Mouse (Mus musculus) neural tube, embryonic 10.5 days (tissue): Measurements from ENCODE around the gene Dusp9.

ENCODE experiments used
- DNase-seq: peaks from one replicate; pipeline ENCODE4 v3.0.0-alpha.2; 2017; ENCODE audit warnings: low spot score; ENCODE audit errors: extremely low spot score

Gene Dusp9

DNA sequence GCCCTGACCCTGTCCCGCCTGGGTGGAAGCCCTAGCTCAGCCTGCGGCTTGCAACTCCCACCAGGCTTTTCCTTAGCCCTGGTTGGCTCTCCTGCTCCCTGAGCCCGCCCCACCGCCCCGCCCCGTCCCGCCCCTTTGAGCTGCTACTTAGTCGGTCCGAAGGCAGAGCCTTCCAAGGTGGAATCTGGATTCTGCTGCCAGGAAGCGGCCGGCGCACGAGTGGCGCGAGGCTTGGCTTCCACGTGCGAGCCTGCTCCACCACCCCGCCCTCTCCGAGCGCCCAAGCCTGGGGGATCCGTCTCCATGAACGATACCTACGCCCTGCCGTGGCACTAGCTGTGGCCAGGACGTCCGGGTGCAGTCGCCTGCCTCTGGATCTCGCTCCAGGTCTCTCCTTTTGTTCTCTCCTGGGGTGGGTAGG is at the start of gene Dusp9:
Gene Dusp9, plus strand, starts transcription at position 165 of the 421 bp plus-strand sequence.
- DNase-seq, result peak; percentile 63

DNA sequence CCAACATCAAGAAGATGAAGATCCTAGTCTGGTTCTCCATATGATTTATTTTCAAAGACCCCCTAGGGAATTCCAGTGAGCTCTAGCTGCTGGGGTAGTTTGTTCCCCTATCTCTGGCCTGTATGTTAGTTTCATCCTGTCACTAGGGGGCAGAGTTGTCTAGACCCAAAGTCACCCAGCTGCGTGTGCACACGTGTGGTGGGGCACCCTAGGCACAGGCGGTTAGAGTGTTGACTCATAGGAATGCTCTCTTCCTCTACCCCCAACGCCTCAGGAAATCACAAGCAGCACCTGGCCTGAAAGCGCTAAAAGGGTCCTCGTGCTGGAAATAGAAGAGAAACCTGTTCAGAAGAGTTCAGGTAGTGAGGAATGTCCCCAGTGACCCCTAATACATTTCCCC is 46.0 kb upstream of the Dusp9 start:
- no peak for DNase-seq

DNA sequence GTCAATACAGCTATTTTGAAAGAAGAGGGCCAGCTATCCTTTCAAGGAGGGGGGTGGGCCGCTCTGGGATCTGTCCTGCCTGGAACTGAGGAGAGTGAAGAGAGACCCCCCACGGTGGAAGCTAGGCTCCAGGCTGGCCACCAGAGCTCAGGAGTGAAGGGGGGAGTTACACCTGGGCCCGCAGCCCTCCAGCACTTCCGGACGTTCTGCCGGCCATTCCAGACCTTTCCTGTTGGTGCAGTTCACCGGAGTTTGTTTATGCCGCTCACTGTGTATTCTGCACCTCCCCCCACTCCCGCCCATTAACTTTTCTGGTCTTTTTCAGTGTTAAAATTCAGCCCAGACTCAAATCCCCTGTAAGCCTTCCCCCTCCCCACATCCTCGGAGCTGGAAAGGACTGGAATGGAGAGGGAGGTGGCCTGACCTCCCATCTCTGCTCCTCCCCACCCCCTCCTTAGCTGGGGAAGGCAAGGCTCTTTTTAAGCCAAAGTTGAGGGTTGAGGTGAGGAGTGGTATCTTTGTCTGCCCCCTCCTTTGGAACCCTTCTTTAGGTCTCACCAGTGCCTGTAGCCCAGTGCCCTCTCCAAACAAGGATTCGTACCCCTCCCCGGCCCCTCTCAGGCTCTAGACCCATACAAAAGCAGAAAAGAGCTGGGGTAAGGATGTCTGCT is 44.6 kb upstream of the Dusp9 start:
- no peak for DNase-seq

DNA sequence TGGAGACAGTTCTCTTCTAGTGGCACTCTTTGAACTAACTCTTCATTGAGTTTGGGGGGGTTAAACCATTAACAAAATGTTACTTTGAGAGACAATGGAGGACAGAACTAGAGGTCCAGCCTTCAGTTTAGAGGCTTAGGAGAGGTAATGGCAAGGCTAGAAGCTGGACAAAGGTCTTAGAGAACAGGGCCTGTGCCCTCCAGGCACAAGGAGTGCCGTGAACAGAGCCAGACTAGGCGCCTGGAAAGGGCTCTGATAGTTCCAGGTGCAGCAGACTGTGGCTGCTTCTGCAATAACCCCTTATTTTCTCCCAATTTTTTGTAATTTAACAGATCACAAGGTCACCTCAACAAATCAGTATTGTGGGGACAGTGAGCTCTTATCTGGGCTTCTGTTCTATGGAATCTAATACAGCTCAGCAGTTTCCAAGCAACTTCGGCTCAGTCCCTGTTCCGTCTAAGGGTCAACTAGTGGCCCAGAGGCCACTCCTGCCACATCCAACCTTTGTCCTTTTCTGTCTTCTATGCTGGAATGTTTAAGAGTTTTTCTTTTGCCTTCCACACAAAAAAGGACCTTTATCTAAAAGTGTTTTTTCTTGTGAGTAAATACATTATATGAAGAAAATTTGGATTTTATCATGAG is 43.8 kb upstream of the Dusp9 start:
- DNase-seq, result no peak

DNA sequence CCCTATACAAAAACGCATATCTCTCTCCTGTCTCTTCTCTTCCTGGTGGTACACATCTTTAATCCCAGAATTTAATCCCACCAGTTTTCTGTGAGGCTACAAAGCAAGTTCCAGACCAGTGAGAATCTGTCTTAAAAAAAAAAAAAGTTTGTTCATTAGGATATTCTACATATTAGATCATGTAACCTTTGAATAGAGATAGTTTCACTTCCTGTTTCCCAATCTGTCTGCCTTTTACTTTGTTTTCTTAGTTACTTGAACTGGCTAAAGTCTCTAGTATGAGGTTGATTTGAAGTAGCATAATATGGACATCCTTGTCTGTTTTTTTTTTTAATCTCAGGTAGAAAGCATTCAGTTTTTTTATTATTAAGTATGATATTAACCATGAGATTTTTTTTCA is 37.8 kb upstream of the Dusp9 start:
- DNase-seq, result no peak

DNA sequence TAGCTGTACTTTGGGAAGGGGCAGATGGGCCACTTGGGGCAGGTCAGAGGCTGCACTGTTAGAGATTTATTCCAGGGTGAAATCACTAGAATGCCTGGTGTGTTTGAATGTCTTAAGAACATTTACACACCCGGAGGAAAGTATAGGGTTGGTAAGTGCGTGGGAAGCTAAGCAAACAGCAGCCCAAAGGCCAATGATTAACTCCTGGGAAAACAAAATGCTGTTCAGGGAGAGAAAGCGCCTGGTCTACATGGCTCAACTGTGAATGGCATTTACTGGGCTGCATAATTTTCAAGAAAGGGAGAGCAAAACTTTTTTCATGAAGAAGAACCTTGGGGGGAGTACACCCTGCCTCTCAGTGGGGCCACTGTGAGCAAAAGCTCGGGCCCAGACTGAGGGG is 25.6 kb upstream of the Dusp9 start:
- DNase-seq, result no peak

DNA sequence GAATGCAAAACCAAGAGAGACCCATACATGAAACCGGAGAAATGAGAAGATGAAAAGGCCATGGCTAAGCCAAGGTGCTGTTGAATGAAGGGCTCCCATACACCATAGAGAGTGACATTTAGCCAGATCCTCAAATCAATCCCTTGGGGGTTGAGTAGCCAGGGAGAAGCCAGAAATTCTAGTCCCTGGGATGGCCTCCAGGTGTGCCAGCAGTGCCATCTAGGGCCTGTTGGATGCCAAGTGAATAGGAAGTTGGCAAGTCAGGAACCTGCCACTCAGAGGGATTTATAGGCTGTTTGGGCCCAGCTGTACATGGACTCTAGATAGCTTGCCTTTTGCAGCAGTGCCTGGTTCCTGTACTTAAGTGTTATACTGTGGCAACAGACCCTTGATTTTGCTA is 23.3 kb upstream of the Dusp9 start:
- DNase-seq, result no peak

DNA sequence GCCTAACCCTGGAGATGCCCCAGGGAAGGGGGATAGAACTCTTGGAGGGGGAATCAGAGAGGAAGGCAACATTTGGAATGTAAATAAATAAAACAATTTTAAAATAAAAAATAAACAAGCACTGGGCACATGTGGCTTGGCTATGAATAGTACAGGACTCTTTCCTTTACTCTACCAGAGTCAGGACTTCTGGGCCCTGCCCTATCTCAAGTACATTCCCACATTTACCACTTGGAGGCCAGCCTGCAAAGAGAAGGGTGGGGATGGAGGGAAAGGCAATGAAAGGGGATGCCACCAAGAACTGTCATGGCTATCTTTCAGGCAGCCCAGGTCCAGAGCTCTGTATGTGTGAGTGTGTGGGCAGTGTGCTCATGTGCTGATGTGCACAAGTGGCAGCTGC is 19.8 kb upstream of the Dusp9 start:
- no peak for DNase-seq

DNA sequence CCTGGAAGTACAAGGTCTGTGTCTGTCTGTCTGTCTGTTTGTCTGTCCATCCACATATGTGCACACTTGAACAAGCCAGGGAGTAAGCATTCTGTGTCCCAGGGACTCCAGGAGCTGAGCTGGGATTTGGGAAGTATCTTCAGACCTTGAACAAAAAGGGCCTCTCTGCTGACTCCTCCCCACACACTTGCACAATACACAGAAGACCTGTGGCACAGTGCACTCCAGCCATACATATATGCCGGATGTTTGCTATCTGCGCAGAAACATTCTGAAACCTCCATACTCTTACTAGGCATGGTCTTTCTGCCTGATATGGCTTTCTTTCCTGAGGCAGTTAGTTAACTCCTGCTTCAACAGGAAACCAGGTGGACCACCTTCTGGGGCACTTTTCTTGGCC is 19.3 kb upstream of the Dusp9 start:
- DNase-seq, result no peak

DNA sequence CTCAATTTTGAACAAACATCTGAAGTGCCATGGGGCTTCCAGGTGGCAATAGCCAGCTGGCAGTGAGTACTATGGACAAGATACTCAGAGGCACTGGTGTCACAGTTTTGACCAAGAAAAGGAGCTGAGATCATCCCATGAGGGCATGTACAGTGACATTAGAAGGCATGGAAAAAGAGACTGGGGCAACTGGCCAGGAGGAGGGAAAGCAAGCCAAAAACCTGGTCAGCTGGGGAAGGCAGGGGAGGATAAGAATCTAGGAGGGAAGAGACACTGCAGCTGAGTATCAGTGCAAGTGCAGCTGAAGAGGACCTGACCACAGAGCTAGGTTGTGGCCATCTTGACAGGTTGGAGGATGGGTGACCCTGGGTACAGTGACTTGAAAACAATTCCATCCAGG is 12.2 kb upstream of the Dusp9 start:
- no peak for DNase-seq

DNA sequence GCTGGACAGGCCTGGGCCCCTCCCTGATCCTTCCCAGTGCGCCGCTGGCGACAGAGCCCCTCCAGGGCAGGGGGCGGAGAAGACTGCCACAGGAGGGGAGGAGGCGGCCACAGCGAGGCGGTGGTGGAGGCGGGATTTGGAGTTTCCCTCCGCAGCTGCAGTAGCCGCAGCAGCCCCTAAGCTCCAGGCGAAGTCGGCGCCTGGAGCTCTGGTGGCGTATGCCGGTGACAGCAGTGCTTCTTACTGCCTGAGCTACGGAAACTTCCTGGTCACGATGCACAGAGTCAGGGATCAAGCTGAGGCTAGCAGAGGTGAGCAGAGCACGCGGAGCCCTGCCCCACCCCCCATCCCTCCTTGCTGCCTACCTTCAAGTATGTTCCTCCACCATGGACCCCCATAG is 3.8 kb upstream of the Dusp9 start:
- no peak for DNase-seq

DNA sequence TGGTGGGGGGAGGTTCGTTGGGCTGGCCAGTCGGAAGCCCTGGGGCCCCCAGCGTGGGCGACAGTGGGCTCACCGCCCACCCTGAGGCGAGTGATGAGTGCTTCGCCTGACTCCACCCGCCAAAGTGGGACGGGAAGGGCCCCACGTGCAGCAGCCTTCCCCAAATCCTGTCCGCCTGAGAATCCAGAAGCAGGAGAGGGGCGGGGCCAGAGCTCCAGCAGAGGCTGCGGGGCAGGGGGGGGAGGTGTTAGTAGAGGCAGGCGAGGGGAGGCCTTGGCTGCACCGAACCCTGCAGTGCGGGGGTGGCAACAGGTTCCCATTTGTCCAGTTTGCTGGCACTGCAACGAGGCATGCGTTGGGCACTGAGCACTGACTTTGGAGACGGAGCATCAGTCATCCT is 1.8 kb upstream of the Dusp9 start:
- DNase-seq, result no peak

DNA sequence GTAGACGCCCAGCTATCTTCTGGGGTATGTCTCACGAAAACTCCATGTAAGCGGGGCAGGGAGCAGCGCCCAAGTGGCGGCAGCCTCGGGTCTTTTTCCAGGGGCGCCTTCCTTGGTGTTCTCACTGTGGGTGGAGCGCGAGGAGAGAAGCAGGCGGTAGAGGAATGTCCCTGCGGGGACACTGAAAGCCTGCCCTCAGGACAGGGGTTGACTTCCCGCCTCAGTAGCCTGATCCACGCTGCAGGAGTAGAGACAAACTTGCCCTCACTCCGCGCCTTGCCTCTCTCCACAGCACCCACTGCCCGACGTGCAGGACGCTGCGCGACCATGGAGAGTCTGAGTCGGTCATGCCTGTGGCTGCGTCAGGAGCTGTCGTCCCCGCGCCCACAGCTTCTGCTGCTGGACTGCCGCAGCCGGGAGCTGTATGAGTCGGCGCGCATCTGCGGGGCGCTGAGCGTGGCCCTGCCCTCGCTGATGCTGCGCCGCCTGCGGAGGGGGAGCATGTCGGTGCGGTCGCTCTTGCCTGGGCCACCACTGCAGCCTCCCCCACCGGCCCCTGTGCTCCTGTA is 766 bp downstream of the Dusp9 start:
- DNase-seq, result peak; percentile 37

DNA sequence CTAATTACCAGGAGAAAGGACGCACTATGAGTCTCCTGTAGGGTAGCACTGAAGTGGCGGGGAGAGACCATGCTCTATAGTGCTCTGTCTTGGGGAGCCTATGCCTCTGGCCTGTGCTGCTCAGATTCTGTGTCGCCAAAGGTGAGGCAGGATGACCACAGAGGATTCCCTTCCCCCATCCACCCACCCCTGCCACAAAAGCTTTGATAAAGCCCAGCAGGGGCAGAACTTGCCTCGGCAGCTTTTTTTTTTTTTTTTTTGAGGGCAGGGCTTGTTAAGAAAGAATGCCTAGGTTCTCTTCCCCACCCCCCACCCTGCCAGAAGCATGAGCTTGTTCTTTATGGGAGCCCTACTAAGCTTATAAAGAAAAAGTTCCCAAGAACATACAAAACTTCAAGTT is 5.9 kb downstream of the Dusp9 start:
- no peak for DNase-seq

DNA sequence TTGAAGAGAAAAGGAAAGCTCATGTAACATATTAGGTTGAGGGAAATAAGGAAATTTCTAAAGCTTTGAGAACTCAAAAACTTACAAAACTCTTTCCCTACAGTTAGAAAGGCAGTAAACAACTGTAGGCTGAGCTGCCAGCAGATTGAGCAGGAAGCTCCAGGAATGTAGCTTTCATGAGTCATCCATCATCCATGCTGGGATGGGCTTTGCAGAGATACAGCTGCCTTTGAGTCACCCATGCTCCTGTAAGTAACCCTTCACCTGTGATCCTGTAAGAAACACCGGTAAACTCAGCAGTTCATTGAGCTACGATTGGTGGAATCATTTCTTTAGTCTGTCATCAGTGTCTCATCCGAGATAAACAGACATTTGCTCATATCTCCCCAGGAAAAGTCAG is 11.7 kb downstream of the Dusp9 start:
- no peak for DNase-seq

DNA sequence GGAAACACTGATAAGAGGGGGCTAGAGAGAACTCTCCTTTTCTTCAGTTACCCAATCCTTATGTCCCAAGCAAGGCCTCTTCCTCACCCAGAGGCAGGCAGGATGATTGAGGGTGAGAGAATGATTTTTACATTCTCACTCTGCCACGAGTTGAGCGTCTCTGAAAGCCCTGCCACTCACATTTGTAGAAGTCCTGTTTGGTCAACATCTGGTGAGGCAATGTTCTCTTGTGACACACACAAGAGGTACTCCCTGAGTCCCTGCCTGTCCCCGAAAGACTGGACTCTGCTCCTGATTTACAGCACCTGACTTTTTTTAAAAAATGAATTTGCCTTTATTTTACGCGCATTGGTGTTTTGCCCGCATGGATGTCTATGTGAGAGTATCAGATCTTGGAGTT is 14.2 kb downstream of the Dusp9 start:
- DNase-seq, result no peak

DNA sequence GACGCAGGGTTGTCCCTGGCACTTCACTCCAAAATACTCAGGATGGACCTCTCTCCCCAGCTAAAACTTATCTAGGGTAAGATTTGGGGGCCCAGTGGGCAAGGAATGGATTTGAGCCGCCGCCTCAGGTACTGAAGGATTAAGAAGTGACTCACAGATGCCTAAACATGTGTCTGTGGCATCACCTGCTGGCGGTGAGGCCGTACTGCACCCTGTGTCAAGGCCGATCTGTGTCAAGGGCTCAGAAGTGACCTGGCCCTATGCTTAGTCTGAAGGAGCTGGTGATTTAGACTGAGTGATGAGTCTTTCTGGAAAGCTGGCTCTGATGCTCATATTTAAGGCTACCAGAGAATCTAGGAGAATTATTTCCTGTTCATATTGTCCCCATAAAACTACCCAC is 15.0 kb downstream of the Dusp9 start:
- peak; percentile 63 for DNase-seq

DNA sequence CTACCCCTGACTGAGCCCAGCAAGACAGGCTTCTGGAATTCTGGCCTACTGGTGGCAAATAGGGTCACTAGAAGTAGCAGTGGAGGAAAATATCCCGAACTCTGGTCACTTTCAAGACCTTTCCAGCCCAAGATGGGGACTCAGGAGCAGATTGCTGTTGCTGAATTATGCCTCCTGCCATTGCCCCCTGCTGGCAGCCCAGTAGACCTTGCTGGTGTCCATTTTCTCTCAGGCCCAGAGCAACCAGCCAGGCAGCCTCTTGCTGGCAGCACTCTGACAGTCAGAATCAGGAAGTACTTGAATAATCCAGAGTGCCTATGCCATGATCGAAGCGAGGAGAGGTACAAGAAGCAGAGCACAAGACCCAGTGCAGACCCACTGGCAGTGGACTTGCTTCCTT is 16.3 kb downstream of the Dusp9 start:
- DNase-seq, result no peak

DNA sequence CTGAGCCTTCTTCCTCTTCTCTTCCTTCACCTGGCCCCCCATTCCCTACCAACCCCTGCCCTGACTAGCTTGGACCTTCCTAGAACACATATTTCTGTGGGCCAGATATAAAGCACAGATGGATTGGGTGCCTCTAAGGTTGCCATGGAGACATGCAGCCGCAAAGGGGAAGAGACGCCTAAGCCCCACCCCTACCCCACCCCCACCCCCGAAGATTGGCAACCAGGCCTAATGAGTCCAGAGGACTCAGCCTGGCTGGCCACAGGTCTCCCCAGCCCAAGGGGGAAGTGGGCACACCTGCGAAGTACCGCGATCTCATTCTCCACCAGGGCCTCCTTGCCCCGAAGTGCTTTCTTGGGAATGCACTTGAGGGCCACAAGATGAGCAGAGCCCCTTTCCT is 19.2 kb downstream of the Dusp9 start:
- no peak for DNase-seq

DNA sequence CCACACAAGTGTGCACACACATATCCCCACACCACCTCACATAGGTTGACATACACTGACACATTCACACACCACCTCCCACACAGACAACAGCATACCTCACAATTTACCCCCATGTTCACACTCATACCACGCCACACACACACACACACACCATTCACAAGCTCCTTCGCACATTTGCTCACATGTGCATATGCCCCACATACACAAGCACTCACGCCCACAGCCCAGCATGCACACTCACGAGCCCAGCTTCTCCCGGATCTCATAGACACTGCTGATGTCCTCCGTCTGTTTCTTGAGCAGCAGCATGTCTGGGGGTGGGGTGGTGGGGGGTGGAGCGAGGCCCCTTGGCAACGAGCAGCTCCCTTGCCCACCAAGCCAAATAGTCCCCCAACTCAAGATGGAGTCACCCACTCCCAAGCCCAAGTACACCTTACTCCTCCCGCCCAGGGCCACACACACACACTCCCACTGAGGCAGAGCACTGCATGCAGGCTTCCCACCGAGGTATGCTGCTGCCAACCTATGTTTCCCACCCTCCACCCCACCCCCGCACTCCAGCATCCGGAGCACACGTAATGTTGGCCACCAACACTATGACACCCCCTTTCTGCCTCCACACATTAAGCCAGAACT is 19.8 kb downstream of the Dusp9 start:
- no peak for DNase-seq

DNA sequence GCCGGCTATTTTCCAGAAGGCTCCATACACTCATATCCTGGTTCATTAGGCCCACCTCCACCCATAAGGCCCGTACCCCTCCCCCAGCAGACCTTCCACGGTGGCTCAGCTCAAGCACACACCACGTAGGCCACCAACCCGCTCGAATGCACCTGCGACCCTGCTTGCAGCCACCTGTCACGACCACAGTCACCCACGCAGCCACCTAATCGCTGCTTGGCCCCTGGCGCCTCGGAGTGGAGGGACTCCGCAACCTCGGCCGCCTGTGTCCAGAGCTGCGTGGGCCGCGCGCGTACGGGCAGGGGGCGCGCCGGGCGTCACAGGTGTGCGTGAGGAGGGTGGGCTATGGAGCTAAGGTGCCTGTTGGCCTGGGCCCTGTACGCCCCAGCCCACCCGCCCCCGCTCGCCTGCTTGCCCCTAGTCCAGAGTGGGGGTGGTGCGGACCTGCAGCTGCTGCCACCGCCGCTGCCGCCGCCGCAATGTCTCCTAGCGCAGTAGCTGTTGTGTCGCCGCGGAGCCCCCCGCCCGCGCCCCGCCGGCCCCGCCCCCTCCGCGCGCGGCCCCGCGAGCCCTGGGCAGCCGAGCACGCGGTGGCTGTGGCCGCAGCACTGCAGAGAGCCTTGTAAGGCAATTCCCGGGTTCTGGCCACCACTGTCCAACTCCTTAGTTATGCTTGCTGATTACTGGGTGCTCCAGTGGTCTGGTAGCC is 20.5 kb downstream of the Dusp9 start, which contains the start of gene Pnck:
Gene Pnck, minus strand, starts transcription at position 543 of the 709 bp plus-strand sequence.
- DNase-seq, result peak; percentile 40

DNA sequence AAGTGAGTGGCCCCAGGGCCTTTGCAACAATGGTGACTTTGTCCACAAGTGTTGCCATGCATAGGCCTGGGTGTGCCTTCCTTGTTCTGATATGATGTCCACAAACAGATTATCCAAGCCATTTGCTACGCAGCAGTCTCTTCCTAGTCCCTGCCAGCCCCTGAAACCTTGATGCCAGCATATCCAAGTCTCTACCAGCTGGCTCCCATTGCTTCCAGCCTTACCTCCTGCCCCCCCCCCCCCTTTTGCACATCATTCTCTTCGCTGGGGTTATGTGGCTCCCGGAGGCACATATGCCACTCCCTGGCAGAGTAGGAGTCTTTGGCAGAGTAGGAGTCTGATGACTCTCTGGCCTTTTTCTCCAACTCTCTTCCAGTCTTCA is 21.1 kb downstream of the Dusp9 start:
- no peak for DNase-seq
